Mouse (Mus musculus) layer of hippocampus, adult 9-10 months (tissue): ENCODE measurements around the gene Mtln.

Source experiments
- DNase-seq: peaks from one replicate; pipeline ENCODE4 v3.0.0; 2022; ENCODE audit warnings: low spot score

Gene Mtln

GRCm38 (mm10) chr2:127754113-127754512, 38.2 kb downstream of the Mtln start:
- no peak for DNase-seq

- DNase-seq = no peak
Observed at GRCm38 (mm10) chr2:127751849-127752610, 40.3 kb downstream of the Mtln start.

DNA sequence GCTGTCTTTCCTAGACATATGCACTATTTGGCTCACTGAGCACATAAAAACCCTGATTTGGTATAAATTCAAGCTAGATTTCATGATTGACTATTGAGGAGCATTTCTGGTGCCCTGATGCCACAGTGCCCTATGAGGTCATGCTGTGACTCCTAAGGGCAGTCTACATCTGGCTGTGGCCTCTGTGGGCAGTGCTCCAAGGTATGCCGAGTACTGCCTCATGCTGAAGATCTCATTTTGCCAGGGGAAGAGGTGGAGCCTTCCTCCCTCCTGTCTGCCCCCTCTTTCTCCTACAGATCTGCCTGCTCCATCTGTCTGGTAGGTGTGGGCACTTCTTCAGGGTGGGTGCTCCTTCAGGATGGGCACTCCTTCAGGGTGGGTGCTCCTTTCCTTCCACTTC, 42.9 kb downstream of the Mtln start:
- DNase-seq = no peak

DNA sequence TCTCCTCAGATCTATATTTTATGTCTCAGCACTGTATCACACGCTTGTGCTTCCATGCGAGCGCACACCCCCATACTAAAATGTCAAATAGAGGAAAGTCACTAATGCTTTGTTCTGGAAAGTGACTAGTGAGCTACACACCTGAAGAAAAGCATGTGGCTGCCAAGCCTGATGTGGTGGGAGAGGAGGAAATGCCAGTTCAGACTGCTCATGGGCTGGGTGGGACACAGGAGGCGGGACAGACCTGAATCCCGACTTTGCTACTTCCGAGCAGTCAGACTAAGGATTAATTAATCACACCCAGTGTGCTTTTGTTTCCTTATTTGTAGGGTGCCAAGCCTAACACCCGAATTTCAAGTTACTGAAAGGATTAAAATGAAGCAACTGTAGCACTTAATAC, 44.0 kb downstream of the Mtln start:
- no peak for DNase-seq

DNA sequence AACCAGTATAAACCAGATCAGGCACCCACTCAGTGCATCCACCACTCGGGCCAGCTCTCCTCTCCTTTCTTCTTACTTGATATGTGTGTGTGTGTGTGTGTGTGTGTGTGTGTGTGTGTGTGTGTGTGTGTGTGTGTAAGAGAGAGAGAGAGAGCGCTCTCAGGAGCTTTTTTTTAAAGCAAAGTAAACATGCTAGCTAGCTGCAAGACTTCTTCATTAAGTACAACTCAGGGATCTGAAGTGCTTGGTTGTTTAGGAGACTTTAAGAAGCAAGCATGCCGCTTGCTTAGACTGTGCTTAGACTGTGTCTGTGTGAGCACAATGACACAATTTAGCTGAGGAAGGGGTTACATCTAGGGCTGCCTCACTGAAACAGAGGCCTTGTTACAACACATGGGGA, 49.7 kb downstream of the Mtln start:
- DNase-seq = no peak
